Mouse (Mus musculus) heart, postnatal 4 days (tissue): Measurements from ENCODE around the gene Tulp4. TPM values are rescaled to one million over a fixed set of nuclear protein-coding genes. Genes with fewer than 3 reads are reported as not detected.
"Not testable (repeated sequence)": the region's sequence is repeated elsewhere in the genome, so short reads cannot be mapped to it uniquely, and the experiment has no call there.

Experiments used
- DNase-seq: peaks from one replicate; pipeline ENCODE4 v3.0.0; 2021
- total RNA-seq, 2 experiments: library from RNA; stranded (reverse); gene quantifications; 2 replicates each; pipeline ENCODE4 v1.2.3; 2021

Tulp4 gene
- total RNA-seq, 2 experiments from 2014 or later = 127 to 136 TPM

DNA sequence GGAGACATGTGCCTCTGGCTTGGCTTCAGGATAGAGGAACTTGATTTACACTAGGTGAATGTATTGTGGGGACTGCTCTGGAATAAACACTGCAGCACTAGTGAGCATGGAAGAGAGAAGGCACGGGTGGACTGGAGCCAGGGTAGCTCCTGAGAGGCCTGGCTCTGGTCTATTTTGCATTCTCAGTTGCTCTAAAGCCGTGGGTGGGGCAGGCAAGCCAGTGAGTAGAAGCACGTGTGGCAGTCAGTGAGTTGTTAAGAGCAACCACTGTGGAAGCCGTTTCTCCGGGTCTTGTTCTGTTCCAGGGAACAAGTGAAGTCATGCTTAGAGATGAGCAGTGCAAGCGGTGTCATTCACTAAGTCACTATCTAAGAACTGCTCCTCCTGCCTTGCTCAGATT, 86.0 kb downstream of the Tulp4 start:
- no peak for DNase-seq

DNA sequence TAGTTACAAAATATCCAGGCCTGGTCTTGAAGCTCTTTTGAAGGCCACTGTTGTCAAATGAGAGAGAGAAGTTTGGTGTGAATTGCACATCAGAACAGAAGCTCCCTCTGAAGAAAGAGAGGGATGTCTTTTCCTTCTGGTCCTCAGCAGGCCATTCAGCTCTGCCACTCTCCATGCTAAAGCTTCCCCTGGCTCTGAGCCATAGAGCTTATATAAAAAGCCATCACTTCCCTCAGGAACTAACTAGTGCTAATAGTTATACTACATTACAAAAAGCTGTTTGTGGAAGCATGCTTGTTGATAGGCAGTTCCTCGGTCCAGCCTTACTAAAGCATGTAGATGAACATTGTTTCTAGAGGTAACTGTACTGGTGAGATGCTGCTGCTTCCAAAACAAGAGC, 89.2 kb downstream of the Tulp4 start:
- DNase-seq = no peak

DNA sequence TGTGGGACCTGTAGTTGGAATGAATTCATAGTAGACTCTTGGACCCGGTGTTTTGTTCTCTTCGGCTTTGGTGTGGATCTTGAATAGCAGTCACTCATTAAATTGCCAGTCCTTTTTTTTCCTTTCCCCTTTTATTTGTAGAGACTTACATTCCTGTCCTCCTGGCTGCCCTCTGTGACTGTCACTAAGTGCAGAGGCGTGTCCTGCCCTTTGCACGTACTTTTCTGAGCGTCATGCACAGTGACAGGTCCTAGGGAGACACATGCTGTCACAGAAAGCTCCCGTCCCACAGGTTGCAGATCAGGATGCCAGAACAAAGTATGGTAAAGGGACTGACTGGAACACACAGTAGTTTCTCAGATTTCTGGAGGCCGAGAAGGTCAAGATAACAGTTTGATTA, 91.3 kb downstream of the Tulp4 start:
- no peak for DNase-seq

DNA sequence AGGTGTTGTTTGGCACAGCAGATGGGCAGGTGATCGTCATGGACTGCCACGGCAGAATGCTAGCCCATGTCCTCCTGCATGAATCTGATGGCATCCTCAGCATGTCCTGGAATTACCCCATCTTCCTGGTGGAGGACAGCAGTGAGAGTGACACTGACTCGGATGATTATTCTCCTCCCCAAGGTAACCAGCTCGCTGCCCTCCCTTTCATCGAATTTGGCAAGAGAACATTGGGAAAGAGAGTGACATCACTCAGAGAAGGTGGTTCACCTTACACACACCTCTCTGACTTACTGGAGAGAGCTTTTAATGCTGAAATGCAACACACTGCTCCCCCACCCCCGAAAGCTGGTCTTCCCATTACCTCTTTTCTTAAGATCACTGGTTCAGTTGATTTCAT, 92.4 kb downstream of the Tulp4 start:
- DNase-seq = no peak

DNA sequence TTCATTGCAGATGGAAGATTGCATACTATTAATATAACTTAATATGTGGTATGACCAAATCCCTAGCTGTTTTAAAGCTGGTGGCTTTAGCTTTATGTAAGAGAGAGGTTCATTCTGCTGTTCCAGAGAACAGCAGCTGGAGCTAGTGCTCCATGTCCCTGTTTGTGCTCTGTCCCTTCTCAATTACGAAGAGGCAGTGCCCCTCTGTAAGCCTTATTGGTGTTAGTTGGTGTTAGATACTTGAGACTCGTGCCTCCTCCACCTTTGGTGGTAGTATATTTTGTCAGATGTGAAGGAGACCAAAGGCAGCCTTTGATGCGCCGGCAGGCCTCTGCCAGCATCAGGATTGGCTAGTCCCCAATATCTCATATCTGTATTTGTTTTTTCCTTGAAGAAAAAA, 92.9 kb downstream of the Tulp4 start:
- no peak for DNase-seq

DNA sequence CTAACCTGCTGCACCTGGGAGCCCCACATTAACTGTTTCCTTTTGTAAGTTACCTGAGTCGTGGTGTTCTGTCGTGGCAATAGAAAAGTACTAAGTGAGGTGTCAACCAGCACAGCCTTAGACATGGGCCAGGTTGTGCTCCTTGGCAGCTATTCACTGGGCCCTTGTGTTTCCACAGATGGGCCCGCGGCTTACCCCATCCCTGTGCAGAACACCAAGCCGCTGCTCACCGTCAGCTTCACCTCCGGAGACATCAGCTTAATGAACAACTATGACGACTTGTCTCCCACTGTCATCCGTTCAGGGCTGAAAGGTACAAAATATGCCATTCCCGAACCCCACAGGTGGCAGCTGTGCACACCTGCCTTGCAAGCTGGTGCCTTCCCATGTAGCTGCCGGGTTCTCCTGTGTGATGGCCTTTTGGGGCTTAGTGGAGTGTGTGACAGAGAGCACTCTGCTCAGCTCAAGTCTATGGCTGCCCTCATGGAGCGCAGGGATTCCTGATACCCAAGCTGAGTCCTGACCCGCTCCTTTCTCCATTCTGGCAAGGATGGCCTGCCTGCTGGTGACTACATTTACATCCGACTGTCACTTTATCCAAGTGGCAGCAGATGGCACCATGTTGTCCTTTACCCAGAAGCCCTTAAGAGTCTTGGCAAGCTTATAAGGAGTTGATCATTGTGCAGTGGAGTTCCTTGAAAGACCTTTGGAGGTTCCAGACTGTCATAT, 95.4 kb downstream of the Tulp4 start:
- no peak for DNase-seq

DNA sequence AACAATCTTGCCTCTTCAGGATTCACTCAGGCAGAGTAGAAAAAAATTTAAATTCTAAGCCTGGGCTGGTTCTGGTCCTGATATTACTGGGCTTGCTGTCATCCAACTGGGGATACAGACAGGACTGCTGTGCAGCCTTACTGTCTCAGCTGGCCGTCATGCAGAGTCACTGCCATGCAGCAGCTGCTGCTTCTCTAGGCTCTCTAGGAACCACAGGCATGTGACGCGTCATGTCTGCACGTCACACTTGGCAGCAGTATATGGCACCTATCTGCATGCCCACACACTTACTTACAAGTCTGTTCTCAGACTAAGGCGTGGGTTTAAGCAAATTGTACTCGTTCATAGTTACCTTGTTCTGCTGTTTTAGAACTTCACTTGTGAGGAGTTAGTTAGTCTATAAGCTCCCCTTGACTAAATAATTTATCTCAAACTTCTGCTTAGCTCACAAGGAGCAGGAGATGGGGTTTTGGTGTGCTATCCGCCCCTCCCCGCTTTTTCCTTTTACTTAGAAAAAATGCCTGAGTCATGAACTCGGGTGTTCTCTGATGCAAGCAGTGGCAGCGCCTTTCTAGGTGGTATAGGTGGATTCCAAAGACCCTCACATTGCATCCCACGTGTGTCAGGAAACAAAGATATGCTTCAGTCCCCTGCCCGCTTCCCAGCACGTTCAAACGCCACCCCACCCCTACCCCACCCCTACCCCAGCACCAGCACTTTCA, 96.3 kb downstream of the Tulp4 start:
- no peak for DNase-seq

DNA sequence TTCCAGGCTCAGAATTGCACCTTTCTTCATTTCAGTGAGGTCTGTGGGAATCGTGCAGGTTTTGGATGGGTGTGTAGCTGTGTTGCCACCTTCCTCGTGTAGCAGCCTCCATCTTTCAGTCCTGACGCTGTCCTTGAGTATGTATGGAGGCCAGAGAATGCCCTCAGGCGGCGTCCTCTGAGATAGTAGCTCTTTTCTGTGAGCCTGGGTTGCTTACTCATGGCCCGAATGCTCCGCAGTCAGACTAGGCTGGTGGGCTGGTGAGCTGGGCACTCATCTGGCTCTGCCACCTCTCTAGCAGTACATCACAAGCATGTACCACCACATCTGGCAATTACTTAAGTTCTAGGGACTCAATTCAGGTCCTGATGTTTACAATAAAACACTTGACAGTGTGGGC, 96.9 kb downstream of the Tulp4 start:
- DNase-seq = no peak

DNA sequence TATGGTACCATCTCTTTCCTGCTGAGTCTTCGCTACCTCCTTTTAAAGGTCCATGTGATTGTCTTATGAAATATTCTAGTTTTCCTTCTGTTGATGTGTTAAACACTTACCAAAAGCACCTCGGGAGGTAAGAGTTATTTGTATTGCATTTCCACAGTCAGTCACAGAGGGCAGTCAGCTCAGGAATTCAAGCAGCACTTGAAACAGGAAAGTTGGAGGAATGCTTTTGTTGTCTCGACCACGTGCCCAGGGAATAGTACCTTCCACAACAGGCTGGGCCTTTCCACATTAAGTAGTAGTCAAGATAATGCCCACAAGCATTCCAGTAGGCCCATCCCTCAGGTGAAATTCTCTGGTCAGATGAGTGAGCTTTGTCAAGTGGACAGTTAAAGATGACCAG, 97.6 kb downstream of the Tulp4 start:
- no peak for DNase-seq

DNA sequence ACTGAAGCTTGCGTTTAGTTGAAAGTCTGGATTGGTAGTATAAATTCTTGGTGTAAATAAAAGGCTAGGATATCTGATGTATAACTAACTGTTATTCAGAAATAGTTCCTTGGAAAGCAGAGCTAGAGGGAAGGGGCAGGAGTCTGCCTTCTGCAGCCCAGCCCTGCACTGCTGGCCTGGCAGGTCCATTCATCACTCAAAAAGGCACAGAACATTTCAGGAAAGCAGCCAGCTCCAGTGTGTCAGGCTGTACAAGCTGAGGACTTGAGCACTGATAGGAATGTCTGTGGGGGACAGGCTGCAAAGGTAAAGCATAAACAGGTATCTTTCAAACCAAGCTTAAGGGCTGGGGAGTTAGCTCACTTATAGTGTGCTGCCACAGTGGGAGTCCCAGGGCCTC, 105.5 kb downstream of the Tulp4 start:
- peak; percentile 26 for DNase-seq

DNA sequence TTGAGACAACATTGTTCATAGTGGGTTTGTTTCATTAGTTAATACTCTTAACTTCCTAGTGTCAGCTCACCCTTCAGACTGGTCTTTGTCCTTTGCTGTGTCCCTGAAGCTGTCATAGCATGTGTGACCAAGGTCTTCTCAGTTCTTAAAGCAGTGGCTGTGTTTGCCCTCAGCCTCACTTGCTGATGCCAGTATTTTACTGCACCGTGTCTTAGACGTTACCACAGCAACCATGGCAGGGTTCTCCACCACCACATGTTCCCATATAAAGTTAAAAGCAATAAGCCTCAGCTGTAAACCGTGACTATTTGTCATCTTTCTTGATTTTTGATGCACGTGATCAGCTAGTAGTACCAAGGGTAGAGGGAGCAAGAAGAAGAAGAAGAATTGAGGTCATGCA, 109.4 kb downstream of the Tulp4 start:
- DNase-seq = no peak

DNA sequence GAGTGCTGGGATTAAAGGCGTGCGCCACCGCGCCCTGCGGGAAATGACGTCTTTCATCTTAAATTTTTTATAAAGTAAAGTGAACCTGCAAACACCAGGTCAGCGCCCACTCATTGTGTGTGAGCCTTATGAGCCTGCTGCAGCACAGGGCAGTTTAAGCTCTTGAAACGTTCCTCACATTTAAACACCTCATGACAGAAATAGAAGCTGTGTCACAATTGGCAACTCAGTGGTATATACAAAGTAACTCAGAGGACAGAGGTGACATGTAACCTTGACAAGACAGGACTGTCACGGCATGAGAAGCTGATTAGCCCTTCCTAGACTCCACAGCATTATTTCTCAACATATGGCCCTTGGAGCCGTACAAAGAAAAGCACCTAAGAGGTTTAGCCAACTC, 110.3 kb downstream of the Tulp4 start:
- no peak for DNase-seq

DNA sequence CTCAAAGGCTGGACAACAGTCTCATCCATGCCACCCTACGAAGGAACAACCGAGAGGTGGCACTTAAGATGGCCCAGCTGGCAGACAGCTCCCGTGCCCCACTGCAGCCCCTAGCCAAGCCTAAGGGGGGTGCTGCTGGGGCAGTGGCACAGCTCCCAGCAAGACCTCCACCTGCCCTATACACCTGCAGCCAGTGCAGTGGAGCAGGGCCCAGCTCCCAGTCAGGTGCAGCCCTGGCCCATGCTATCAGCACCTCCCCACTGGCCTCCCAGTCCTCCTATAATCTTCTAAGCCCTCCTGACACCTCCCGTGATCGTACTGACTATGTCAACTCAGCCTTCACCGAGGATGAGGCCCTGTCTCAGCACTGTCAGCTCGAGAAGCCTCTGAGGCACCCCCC, 126.4 kb downstream of the Tulp4 start:
- not testable (repeated sequence) for DNase-seq

DNA sequence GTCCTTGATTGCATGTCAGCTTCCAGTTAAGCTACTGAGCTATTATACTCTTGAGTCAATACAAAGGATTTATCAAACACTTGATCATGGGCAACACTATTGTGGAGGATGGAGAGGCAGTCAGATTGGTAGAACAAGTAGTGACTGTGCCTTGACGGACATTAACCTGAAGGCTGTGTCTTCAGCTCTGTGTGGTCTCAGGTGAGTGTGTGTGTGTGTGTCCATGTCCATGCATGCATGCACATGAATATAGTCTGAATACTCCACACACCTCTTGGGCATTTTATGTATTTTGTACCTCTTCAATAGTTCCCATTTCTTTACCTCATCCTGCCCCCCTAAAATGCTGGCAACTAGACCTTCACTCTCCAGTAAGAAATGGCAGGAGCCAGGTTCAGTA, 145.1 kb downstream of the Tulp4 start:
- DNase-seq = not testable (repeated sequence)

DNA sequence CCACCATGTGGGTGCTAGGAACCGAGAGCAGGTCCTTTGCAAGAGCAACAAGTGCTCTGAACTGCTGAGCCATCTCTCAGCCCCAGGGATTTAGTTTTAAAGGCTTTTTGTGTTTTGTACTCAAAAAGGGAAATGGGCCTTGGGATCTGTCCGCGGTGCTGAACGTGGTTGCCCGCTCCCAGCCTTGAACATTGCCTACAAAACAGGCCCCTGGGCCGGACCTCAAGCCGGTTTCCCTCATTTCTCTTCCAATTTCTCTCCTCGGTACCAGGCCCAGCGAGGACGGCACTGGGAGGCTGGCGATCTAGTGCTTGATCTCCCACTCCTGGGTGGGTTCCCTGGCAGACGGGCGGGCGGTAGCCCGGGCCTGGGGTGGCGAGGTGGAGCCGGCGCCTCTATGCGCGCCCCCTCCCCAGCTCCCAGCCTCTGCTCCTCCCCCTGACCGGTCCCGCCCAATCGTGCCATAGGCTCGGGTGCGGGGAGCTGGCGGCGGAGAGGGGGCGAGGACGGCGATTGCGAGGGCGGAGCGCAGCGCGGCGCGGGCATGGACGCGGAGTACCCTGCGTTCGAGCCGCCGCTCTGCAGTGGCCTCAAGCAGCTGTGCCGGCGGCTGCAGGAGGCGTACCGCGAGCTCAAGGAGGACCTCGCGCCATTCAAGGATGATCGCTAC, 150.3 kb downstream of the Tulp4 start, which contains the start of gene Tmem181a:
Tmem181a (plus strand) TSS at position 461 of the 670 bp plus-strand sequence.
- not testable (repeated sequence) for DNase-seq

DNA sequence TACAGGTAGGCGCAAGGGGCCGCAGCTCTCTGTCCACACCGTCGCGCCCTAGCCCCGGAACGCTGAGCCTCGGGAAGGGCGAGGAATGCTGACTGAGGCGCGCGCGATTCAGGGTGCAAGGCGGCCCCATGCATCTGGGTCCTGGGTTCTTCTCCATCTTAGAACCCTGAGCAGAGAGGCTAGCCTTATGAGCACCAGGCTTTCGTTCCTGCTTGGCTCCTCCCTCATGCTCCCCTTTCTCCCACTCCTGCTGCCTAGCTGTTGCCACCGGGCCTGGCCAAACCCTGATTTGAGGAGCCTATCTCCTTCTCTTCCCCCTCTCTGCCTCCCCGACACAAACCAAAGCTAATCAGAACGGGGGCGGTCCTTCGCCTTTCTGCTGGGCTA, 150.8 kb downstream of the Tulp4 start:
- not testable (repeated sequence) for DNase-seq

DNA sequence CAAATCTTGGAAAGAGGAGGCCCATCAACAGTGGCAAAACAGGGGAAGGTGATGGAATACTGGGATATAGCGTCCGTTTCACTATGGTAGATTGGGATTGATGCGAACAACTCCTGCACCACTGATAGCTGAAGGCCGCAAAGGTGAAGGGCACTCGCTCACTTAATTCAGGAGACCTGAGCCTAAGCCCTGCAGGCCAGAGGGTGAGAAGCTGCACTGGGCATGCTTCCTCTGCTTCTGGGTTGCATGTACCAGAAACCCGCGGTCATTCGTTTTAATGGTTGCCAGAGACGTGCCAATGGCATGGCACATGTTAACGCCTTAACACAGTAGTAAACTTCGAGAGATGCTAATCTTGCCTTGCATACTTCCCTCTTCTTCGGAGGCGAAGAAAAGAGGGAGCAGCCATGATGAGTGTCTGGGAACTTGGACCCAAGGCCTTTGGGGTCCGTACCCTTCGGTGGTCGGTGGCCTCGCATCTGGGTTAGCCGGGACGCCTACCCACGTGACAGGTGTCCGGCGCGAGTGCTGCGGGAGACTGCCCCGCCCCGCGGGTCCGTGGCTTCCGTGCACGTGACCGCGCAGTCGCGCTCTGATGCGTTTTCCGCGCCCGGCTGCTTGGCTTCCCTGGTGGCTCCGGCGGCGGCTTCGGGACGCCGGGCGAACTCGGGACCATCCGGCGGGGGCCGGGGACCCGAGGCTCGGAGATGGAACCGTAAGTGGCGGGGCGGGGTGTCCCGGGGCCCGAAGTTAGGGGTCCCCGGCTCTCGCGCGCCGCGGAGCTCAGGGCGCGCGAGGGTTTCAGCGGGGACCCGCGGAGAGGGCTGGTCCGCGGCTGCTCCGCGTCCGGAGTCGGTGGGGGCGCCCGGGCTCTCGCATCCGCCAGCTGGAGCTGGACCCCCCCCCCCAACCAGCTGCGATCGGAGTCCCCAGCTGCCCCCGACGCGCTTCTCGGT, 163.9 kb downstream of the Tulp4 start:
- DNase-seq = peak; percentile 40

DNA sequence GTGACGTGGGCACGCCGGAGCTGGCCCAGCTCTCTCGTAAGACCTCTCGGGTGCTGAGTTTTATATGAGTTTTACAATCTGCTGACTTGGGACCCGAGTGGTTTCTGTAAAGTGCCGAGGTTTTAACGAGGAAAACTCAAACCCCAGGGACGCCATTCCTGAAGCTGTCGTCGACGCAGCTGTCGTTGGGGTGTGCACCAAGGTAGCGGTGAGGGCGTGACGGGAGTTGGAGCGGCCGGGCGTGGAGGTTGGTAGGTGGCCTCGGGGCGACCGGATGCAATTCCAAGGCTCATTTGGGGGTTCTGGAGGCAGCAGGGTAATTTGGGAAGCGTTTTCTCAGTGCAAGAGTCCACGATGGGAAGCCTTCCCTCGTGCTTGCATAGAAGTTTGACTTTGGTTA, 164.6 kb downstream of the Tulp4 start:
- DNase-seq = peak; percentile 16

DNA sequence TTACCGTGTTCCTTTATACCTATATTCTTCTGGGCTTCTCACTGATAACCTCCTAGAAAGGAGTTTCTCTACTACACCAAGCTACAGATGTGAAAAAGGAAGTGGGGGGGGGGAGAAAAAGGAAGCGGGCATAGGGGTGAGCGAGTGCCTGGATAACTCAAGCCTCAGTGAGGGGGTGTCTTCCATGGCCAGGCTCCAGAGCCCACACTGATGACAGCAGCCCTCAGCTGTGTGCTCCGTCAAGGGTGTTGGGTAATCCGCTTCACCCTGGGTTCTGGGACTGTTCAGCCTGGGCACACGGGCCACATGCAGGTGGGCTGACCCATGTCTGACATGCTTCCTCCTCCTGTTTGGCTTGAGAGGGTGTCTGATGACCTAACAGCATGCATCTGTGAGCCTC, 165.7 kb downstream of the Tulp4 start:
- not testable (repeated sequence) for DNase-seq

DNA sequence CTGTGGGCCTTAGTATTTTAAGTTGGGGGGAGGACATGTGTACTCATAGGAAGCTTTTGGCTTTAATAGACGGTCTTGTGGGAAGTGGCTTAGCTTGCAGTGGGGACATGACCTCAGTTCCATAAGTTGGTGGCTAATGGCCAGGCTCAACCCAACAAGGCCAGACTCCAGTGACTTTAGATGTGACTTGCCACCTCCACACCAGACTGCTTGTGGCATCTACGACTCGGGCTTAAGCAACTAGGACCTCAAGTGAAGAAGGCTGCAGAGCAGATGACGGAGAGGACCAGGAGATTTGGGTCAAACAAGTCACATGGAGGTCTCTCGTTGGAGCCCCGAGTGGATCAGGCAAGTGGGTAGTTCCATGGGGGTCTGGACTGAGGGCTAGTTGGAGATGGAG, 168.5 kb downstream of the Tulp4 start:
- not testable (repeated sequence) for DNase-seq

DNA sequence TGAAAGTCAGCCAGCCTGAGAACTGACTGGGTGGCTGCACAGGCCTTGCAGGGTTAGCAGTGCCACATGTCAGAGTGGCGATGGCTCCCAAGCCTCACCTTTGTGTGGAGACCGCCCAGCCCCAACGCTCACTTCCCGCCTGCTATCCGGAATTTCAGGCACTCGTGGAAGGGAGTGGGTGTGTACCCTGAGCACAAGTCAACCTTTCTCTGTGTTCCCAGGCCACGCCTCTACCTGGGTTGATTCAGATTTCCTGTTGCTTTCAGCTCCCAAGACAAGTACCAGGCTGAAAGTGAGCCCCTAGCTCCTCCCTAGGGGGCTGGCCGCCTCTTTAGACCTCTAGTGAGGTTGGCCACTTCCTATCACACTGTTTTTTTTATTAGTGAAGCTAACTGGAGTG, 173.0 kb downstream of the Tulp4 start:
- not testable (repeated sequence) for DNase-seq

DNA sequence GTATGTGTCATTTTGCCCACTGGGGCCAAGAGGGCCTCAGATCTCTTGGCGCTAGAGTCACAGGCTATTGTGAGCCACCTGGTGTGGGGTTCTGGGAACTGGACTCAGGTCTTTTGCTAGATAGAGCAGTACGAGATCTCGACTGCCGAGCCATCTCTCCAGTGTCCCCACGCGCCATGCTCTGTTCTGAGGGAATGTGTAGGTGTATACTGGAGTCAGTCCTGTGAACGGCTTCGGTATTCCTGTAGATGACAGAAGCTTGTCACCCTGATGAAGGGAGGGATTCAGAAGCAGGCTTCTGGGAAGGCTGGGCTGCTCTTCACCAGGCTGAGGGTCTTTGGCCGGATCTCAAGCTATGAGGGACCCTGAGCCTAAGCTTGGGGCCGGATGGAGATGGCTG, 173.5 kb downstream of the Tulp4 start:
- DNase-seq = not testable (repeated sequence)
